Mouse (Mus musculus) small intestine, adult 2 months (tissue): ENCODE measurements around the gene Acot2.

Experiments
- CTCF ChIP-seq: fragments of 200-500 bp; IDR thresholded peaks from 2 replicates; pipeline ENCODE4 v1.5.1; 2012; ENCODE audit warnings: low read depth, mild to moderate bottlenecking, control low read depth, inconsistent platforms, low read length, moderate library complexity, mixed read lengths; ENCODE audit not compliant: insufficient replicate concordance, insufficient read length; ENCODE audit errors: extremely low read depth
- POLR2A ChIP-seq: fragments of 200-500 bp; IDR thresholded peaks from 2 replicates; pipeline ENCODE4 v1.6.1; 2012; ENCODE audit warnings: low read depth, mild to moderate bottlenecking, control low read depth, inconsistent platforms, low read length, moderate library complexity

DNA sequence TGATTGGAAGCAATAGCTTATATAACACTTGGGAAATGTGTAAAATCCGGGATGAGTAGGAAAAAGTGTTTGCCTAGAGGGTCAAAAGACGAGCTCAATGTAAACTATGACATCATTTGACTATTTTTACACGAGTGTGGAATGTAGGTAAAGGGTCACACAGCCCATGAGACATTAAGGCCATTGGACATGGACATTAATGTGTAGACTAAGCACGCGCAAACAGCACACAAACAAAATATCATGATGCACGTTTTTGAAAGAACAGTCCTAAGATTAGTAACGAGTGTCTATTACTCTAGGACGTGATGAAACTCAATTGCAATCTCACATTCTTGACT is 449 bp upstream of the Acot2 start:
- no peak for TF ChIP-seq CTCF
- TF ChIP-seq POLR2A, result no peak
